Mouse (Mus musculus) layer of hippocampus, adult 9-10 months (tissue): Measurements from ENCODE around the gene Cnn1.

Experiments
- DNase-seq: peaks from one replicate; pipeline ENCODE4 v3.0.0; 2022; ENCODE audit warnings: low spot score

Gene Cnn1

DNA sequence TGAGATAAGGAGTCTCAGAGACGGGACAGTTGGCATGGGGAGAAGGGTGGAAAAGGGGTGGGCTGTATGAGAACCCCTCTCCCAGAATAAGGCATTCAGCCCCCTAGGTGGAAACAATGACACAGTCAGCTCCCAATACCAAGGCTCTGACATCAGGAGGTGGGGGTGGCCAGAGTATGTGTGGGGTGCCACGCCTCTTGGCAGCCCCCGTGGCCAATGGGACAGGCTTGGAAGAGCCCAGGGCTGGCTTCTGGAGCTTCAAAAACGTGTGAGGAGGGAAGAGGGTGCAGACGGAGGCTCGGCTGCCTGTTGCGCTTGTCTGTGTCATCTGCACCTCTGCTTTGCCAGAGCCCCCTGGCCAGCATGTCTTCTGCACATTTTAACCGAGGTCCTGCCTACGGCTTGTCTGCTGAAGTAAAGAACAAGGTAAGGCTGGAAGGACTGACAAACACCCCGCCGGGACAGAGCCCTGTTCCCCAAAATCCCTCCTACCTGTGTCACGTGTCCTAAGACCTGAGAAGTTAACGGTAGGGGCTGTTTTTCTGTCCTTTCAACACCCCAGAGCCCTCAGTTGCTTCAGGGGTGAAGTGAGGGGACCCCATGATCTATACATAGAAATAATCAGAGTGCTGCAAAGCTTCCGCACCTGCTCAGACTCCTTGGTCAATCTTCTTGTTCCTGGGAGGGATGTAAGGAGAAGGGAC lies at the start of gene Cnn1:
Gene Cnn1, plus strand, starts transcription at position 224 of the 704 bp plus-strand sequence.
- no peak for DNase-seq

GRCm38 (mm10) chr9:22049315-22049714 lies 49.7 kb upstream of the Cnn1 start:
- no peak for DNase-seq

DNA sequence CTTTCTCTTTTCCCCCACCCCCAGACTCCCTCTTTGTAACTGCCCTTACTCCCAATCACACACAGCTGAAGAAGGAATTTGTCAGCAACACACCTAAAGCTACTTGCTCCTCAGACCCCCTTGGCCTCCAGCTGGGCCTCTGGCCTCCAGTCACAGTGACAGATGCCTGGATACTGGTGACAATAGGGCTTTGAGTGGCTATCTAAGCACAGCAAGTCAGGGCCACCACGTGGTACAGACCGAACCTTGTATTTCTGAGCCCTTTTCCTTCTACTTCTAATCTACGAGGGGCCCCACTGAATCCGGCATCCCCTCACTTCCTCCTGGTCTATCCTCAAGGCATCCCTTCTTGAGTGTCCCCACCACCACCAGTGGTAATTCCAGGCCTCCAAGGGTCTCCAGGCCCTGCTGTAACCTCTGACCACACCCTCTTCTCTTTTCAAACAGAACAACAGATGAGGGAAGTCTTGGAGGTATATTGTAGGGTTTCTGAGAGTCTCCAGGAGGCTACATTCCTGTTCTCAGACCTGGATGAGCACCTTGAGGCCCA lies 49.2 kb upstream of the Cnn1 start:
- DNase-seq = no peak

DNA sequence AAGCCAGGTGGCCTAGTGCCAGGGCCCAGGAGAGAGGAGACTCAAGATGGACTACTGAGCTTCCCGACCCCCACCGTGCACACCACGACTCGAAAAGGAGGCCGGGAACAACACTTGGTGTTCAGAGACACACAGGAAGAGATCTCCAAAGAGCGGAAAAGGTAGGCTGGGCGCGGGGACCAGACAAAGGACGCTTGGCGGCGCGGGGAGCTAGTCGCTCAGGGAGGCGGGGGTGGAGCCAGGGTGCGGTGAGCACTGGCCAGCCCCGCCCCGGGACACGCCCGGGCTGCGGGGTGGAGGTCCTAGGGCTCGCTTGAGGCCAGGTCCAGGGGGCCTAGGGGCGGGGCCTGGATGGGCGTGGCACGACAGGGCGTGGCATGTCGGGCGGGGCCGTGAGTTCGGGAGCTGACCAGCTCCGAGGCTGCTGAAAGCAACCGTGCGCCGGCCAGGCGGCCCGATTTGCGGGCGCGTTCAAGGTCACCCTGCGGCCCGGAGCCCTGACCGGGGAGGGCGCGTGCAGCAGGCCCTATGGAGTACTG lies 48.6 kb upstream of the Cnn1 start:
- DNase-seq = no peak

DNA sequence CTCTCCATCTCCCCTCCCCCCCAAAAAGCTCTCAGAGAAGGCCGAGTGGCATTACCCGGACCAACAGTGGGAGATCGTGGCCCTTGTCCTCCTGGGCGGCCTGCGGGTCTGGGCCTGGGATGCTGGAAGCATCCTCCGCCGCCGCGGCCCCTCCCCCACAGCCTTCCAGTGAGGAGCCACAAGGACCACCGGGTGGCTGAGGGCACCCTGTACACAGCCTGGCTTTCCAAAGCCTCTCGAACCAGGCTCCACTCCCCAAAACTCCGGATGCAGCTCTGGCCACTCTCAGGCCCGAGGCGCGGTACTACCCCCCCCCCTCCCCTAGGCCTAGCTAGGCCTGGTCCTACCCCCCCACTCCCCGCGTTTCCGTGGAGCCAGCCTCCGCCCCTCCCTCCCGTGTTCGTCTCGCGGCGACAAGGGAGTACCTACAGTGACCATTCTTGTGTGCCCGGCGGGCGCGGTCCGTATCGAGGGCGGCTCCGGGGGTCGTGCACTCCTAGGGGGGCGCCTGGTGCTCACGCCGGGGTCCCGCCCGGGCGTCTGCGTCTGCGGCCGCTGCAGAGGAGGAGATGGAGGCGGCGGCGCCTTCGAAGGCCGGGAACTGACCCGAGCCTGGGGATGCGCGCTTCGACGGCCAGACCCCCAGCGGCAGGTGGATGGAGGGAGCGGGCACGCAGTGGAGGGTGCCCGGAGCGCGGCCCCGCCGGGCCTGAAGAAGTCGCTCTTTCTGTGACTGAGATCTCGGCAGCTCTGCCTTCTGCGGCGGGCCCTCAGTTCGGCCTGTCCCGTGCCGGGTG lies 47.7 kb upstream of the Cnn1 start:
- DNase-seq = no peak

DNA sequence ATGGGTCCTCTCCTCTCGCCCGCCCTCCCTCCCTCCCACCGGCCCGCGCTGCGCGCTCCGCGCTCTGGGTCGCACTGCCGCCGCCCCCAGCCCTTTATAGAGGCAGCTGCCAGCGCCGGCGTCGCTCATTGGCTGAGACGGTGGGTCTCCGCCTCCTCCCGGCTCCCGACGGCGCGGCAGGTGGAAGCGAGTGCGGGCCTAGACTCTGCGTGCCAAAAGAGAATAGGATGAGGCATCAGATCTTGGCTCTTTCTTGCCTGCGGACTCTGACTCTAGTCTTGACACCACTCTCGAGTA lies 47.1 kb upstream of the Cnn1 start, which contains the start of gene Elavl3:
Gene Elavl3, minus strand, starts transcription at position 66 of the 297 bp plus-strand sequence.
- DNase-seq = no peak

DNA sequence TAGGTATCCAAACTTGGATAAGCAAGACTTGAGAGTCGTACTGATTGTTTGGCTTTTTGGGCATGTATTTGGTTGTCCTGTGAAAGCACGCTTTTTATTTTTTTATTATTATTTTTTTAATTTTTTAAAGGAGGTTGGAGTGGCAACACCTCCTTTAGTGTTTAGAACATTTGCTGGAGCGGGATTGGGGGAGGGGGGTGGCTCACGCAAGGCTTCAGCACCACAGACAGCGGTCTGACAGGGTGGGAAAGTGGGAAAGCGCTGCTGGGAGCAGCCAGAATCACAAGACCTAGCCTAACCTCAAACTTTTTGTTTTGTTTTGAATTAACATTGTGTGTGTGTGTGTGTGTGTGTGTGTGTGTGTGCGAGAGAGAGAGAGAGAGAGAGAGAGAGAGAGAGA lies 45.4 kb upstream of the Cnn1 start:
- DNase-seq = no peak

DNA sequence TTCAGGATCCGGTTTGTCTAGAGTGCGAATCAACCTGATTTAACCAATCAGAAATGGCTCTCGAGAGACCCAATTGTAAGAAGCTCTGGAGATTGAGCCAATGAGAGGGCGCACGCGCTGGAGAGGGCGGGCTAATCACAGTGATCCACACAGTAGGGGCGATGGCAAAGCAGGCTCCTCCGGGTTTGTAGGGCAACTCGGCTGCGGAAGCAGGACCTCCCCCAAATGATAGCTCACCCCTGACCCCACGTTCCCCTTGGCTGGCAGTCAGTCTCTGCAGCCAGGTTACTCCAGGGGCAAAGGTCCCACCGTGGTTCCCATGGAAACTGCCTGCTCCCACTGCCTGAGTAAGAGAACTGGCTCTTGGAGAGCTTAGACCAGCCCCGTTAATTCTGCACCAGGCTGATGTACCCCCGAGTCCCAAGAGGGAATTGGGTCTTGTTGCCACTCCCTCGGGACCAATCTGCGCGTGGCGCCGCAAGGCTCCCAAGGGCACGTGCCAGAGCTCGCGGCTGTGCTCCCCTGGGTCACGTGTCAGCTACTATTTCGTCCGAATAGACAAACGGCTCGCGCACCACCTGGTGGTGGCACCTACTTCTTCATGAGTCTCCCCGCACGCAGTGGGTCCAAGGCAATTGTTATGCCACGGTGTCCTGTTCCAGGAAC lies 44.5 kb upstream of the Cnn1 start:
- DNase-seq = peak; percentile 80

- DNase-seq = no peak
Measured at GRCm38 (mm10) chr9:22055713-22056112, 43.3 kb upstream of the Cnn1 start.

GRCm38 (mm10) chr9:22056303-22056910 lies 42.6 kb upstream of the Cnn1 start:
- DNase-seq = no peak

DNA sequence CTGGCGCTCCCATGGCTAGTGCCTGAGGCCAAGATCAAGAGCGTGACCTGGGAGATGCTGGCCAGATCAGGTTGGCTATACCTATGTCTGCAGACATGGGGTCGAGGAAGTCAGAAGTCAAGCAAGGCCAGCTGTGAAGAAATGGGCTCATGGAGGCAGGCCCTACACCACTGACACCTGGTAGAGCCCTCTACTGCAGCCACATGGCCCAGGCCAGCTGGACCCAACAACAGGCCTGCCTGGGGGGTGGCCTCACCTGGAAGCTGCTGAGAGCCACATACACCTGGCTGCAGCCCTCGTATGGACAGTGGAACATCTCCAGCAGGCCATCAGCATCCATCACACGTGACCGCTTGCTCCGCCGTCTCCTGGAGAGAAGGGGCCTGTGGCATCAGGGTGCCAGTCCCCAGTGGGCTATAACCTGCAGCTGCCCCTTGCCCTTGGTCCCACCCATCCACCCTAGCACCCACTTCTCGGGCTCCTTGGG lies 41.9 kb upstream of the Cnn1 start:
- DNase-seq = no peak

GRCm38 (mm10) chr9:22058011-22058424 lies 41.0 kb upstream of the Cnn1 start:
- DNase-seq = no peak

GRCm38 (mm10) chr9:22061339-22061738 lies 37.7 kb upstream of the Cnn1 start:
- peak; percentile 65 for DNase-seq

GRCm38 (mm10) chr9:22064341-22064740 lies 34.7 kb upstream of the Cnn1 start:
- no peak for DNase-seq

DNA sequence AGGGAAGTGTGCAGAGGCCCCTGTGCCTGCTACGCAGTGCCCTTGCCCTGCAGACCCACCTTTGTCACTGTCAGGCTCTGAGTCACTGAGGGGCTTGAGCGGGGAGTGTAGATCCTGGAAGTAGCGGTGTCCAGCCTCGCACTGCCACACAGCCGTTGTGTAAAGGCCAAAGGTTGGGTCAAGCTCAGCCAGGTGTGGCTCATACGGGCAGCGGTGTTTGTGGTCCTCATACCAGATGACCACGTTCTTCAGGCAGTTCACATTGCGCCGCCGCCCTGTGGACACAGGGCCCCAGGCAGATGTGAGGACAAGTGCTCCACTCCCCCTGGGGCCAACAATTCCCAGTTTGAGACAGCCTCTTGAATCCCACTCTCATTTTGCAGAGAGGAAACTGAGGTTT lies 33.4 kb upstream of the Cnn1 start:
- DNase-seq = no peak

DNA sequence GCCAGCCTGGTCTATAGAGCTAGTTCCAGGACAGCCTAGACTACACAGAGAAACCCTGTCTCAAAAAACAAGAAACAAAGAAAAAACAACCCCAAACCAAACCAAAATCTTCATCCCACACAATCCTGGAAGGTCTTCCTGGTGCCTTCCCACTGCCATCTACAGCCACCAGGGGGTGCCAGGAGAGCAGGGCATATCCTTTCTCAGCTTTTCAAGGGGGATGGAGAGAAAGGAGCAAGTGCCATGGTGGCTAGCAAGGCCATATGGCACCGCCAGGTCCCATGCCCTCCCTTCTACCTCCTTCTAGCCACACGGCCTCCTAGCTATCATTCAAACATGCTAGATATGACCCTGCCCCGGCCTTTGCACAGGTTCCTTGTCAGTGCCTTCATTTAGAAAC lies 32.6 kb upstream of the Cnn1 start:
- no peak for DNase-seq

DNA sequence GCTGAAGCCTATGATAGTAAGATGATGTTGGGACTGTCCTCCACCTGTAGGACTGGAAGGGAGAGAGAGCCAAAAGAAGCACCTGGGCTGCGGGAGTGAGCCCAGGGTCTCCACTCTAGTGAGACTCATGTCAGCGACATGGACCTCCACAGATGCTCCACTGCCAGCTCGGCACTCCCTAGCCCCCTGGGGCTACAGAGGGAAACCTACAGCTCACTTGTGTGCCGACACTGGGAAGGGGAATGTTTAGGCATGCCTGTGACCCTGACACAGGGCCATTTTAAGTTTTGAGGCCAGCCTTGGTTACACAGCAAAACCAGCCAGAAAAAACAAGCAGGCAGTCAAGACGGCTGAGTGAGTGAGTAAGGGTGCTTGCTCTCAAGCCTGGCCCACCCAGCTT lies 31.8 kb upstream of the Cnn1 start:
- DNase-seq = no peak

DNA sequence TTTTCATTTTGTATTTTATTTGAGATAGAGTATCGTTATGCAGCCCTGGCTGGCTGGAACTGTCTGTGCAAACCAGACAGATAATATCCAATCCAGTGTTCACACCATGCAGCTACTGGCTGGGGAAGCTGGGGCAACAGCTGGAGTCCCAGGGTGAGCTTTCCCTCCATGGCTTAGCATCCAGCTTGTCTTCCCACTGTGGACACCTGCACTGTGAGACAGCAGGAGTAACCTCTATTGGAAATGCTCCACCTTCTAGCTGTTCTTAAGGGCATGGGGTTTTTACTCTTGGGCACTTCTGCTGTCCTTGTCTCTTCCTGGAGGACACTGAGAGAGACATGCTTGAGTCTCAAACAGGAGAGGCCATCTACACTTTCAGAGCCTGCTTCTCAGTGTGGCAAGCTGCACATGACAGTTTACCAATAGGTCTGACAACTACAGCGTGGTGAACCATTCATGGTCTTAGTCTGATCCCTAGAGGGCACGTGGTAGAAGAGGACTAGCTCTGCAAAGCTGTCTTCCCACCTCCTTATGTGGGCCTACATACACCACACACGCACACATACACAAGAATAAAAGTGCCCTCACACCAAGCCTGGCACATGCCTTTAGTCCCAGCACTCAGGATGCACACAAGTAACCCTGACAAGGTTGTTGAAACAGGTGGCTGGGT lies 29.0 kb upstream of the Cnn1 start:
- DNase-seq = no peak

- peak; percentile 87 for DNase-seq
Measured at GRCm38 (mm10) chr9:22070791-22071573, 28.0 kb upstream of the Cnn1 start, which contains the start of the genes Gm49318 and Zfp653. Gm49318 (minus strand) TSS chr9:22071259. Zfp653 (minus strand) TSS chr9:22071376.

DNA sequence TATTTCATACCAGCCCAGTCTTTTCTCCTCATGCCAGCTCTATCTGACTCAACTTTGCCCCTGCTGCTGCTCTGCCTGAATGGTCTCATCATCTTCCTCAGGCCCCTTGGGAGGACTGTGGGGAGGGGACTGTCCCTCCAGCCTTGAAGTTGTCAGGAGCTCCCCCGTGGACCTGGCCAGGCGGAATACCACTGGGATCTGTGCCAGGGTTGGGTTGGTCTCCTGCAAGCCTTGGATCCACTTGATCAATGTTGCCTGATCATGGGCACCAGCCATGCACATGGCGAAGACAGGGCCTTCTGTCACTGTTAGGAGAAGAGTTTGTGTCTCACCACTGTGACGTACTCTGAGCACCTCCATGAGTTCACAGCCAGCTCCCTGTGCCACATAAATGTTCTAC lies 26.7 kb upstream of the Cnn1 start:
- no peak for DNase-seq
